Mouse (Mus musculus): Measurements from ENCODE around the gene Lrrc72. TPM values are rescaled to one million over a fixed set of nuclear protein-coding genes. Genes with fewer than 3 reads are reported as not detected.

Gene Lrrc72
- polyA plus RNA-seq (2015; fragmentation: Nextera tagmentation; extraction: Ambion mirVana), result not detected in 2 replicates

GRCm38 (mm10) chr12:36253298-36253697 lies at the start of gene Lrrc72:
Gene Lrrc72 (minus strand): TSS chr12:36253398.
- Histone ChIP-seq H3K4me3 (no peak within 1 kb of the TSS), H3K36me3 (no peaks in the 10 kb centered on the region), H3K27ac (replicated peaks) (no peak within 1 kb of the TSS), H3K4me1 (no peaks in the 10 kb centered on the region), H3K9ac (replicated peaks) (no peak within 1 kb of the TSS), H3K27me3 (no peaks in the 10 kb centered on the region), H3K9me3 (no peaks in the 10 kb centered on the region), H3K4me2 (replicated peaks) (no peak within 1 kb of the TSS)
- no peak for ATAC-seq (replicated peaks)
- WGBS, result 96% methylated on average over 9 of the region's 9 CpGs

GRCm38 (mm10) chr12:36302326-36302725 lies 49.1 kb upstream of the Lrrc72 start:
- no peak overlapping the region for H3K9ac ChIP-seq (replicated peaks)
- H3K27ac ChIP-seq (replicated peaks), result peak overlapping the region; percentile 59; the same call in 1 of the 2 replicates
- 52% methylated on average over 12 of the region's 12 CpGs for WGBS
- H3K4me1 ChIP-seq, result peaks cover 15% of the 10 kb centered on the region; the same call in 1 of the 2 replicates
- H3K27me3 ChIP-seq, result no peaks in the 10 kb centered on the region
- H3K4me2 ChIP-seq (replicated peaks), result peak overlapping the region; percentile 23
- ATAC-seq (replicated peaks), result peak; percentile 90
- no peaks in the 10 kb centered on the region for H3K36me3 ChIP-seq
- no peaks in the 10 kb centered on the region for H3K9me3 ChIP-seq
- no peak overlapping the region for H3K4me3 ChIP-seq

- Histone ChIP-seq H3K36me3 (no peaks in the 10 kb centered on the region), H3K27ac (replicated peaks) (no peak overlapping the region), H3K9ac (replicated peaks) (no peak overlapping the region), H3K4me1 (no peaks in the 10 kb centered on the region), H3K27me3 (no peaks in the 10 kb centered on the region), H3K9me3 (no peaks in the 10 kb centered on the region), H3K4me3 (no peak overlapping the region), H3K4me2 (replicated peaks) (no peak overlapping the region)
- 82% methylated on average over 6 of the region's 6 CpGs for WGBS
- ATAC-seq (replicated peaks), result no peak
These were observed 38.1 kb upstream of the Lrrc72 start for GRCm38 (mm10) chr12:36291346-36291745.

- Histone ChIP-seq H3K4me2 (replicated peaks) (no peak overlapping the region), H3K27ac (replicated peaks) (no peak overlapping the region), H3K4me3 (no peak overlapping the region), H3K4me1 (no peaks in the 10 kb centered on the region), H3K9me3 (no peaks in the 10 kb centered on the region), H3K27me3 (no peaks in the 10 kb centered on the region), H3K36me3 (no peaks in the 10 kb centered on the region), H3K9ac (replicated peaks) (no peak overlapping the region)
- no peak for ATAC-seq (replicated peaks)
- WGBS, result 82% methylated on average over 4 of the region's 4 CpGs
These were observed 37.3 kb upstream of the Lrrc72 start for GRCm38 (mm10) chr12:36290465-36290864.

GRCm38 (mm10) chr12:36289634-36290033 lies 36.4 kb upstream of the Lrrc72 start:
- WGBS, result 79% methylated on average over 8 of the region's 8 CpGs
- no peak overlapping the region for H3K27ac ChIP-seq (replicated peaks)
- peak; percentile 60; the same call in 1 of the 2 replicates for ATAC-seq (replicated peaks)
- no peaks in the 10 kb centered on the region for H3K4me1 ChIP-seq
- H3K9ac ChIP-seq (replicated peaks), result no peak overlapping the region
- H3K4me3 ChIP-seq, result no peak overlapping the region
- H3K4me2 ChIP-seq (replicated peaks), result no peak overlapping the region
- no peaks in the 10 kb centered on the region for H3K27me3 ChIP-seq
- H3K9me3 ChIP-seq, result no peaks in the 10 kb centered on the region
- H3K36me3 ChIP-seq, result no peaks in the 10 kb centered on the region

DNA sequence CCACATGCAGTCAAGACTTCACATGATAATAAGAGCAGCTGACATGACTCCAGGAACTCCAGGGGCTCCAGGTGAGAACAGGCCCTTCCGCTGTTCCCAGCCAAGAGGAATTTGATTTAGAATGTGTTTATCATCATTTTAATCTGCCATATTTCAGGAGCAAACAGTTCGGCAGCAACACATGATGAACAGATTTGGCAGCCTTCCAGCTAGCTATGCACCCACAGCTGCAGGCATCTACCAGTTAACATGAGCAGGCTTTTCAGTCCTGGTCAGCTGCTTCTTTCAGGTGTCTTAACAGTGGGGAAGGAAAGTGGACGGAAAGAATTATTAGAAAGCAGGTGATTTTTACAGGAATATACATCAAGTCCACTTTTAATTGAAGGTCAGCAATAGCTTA lies 21.6 kb upstream of the Lrrc72 start:
- Histone ChIP-seq H3K4me1 (0 out of 2 replicates have a peak, but pooled peaks cover 5% of the 10 kb centered on the region), H3K27me3 (no peaks in the 10 kb centered on the region), H3K36me3 (no peaks in the 10 kb centered on the region), H3K9ac (replicated peaks) (no peak overlapping the region), H3K4me2 (replicated peaks) (no peak overlapping the region), H3K27ac (replicated peaks) (no peak overlapping the region), H3K4me3 (no peak overlapping the region), H3K9me3 (no peaks in the 10 kb centered on the region)
- 55% methylated on average over 3 of the region's 3 CpGs for WGBS
- no peak for ATAC-seq (replicated peaks)

GRCm38 (mm10) chr12:36267670-36268246 lies 14.6 kb upstream of the Lrrc72 start:
- Histone ChIP-seq H3K9me3 (no peaks in the 10 kb centered on the region), H3K4me1 (no peaks in the 10 kb centered on the region), H3K4me2 (replicated peaks) (no peak overlapping the region), H3K4me3 (no peak overlapping the region), H3K36me3 (no peaks in the 10 kb centered on the region), H3K27ac (replicated peaks) (no peak overlapping the region), H3K9ac (replicated peaks) (no peak overlapping the region), H3K27me3 (no peaks in the 10 kb centered on the region)
- ATAC-seq (replicated peaks), result no peak
- whole genome bisulfite sequencing, result 90% methylated on average over 8 of the region's 8 CpGs

DNA sequence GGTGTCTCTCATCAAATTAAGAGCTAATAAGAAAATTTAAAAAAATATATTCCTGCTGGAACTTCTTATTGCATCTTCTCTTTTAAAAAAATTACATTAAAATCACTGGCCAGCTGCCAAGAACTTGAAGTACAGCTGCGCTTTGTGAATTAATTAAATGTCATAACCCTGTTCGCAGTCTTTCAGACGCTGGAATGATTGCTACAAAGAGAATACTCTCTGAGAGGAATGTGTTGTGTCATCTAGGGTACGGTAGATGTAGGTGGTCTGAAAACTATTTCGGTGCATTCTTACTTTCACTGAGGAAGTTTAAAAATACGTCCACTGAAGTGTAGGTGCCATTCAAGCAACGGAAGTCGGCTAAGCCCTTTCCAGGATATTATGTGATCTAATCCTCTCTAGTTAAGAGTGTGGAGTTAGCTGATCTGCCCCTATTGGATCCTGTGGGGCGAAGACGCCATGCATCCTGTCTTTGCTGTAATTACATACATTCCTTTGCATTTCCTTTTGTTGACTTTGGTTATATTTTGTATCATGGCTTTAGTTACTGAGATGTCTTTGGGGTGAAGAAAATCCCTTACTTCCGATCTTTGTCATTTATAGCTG lies 9.0 kb upstream of the Lrrc72 start:
- H3K4me3 ChIP-seq, result no peak overlapping the region
- no peak overlapping the region for H3K9ac ChIP-seq (replicated peaks)
- H3K9me3 ChIP-seq, result no peaks in the 10 kb centered on the region
- no peak overlapping the region for H3K4me2 ChIP-seq (replicated peaks)
- ATAC-seq (replicated peaks), result no peak
- WGBS, result 62% methylated on average over 11 of the region's 11 CpGs
- no peaks in the 10 kb centered on the region for H3K4me1 ChIP-seq
- no peak overlapping the region for H3K27ac ChIP-seq (replicated peaks)
- no peaks in the 10 kb centered on the region for H3K36me3 ChIP-seq
- H3K27me3 ChIP-seq, result no peaks in the 10 kb centered on the region

DNA sequence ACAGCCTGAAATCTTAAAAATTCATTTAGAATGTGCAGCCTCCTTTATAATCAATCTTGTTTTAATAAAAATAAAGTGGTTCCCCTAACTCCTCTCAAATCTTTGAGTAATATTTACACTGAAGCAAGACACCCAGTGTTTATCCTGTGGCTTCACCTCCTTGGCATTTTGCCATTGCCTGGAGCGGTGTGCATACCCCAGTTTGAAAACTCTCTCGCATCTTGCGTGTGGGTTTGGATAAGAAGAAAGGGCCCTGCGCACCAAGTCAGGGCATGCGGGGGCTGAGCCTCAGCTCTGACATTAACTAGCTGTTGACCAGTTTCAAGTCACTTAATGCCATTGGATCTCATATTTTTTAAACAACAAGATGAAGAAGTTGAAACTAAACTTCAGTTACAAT lies 2.2 kb upstream of the Lrrc72 start:
- Histone ChIP-seq H3K36me3 (no peaks in the 10 kb centered on the region), H3K4me2 (replicated peaks) (no peak overlapping the region), H3K27me3 (no peaks in the 10 kb centered on the region), H3K4me1 (no peaks in the 10 kb centered on the region), H3K9ac (replicated peaks) (no peak overlapping the region), H3K9me3 (no peaks in the 10 kb centered on the region), H3K27ac (replicated peaks) (no peak overlapping the region), H3K4me3 (no peak overlapping the region)
- WGBS, result 30% methylated on average over 5 of the region's 5 CpGs
- ATAC-seq (replicated peaks), result no peak

GRCm38 (mm10) chr12:36241171-36241570 lies 12.0 kb downstream of the Lrrc72 start:
- H3K4me3 ChIP-seq, result no peak overlapping the region
- H3K27ac ChIP-seq (replicated peaks), result no peak overlapping the region
- H3K36me3 ChIP-seq, result no peaks in the 10 kb centered on the region
- no peaks in the 10 kb centered on the region for H3K9me3 ChIP-seq
- H3K9ac ChIP-seq (replicated peaks), result no peak overlapping the region
- WGBS, result 88% methylated on average over 3 of the region's 3 CpGs
- no peak overlapping the region for H3K4me2 ChIP-seq (replicated peaks)
- no peak for ATAC-seq (replicated peaks)
- no peaks in the 10 kb centered on the region for H3K4me1 ChIP-seq
- no peaks in the 10 kb centered on the region for H3K27me3 ChIP-seq

- 89% methylated on average over 2 of the region's 2 CpGs for WGBS
- H3K27me3 ChIP-seq, result no peaks in the 10 kb centered on the region
These were observed 21.8 kb downstream of the Lrrc72 start for GRCm38 (mm10) chr12:36231386-36231785.

DNA sequence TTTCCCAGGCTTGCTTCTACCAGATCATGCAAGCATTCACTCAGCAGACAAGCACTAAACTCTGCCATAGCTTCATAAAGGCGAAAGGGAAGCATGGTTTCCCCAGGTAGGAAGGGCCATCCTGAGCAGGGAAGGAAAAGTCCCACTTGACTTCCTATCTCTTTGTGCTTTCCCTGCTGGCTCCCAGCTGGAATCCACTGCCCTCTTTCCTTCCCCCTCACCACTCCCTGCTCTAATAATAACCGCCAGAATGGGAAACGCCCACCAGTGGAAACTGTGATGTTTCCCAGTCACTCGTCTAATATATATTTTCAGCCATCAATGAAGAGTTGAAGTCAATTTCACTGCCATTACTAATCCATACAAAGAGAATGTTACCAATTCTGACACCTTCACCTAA lies 28.8 kb downstream of the Lrrc72 start:
- no peaks in the 10 kb centered on the region for H3K36me3 ChIP-seq
- 62% methylated on average over 4 of the region's 4 CpGs for WGBS

More at GRCm38 (mm10) chr12:36231386-36231785, 21.8 kb downstream of the Lrrc72 start:
- H3K9ac ChIP-seq (replicated peaks), result no peak overlapping the region
- H3K4me3 ChIP-seq, result no peak overlapping the region
- no peaks in the 10 kb centered on the region for H3K36me3 ChIP-seq
- no peak overlapping the region for H3K27ac ChIP-seq (replicated peaks)
- no peak overlapping the region for H3K4me2 ChIP-seq (replicated peaks)
- H3K4me1 ChIP-seq, result no peaks in the 10 kb centered on the region
- no peak for ATAC-seq (replicated peaks)
- H3K9me3 ChIP-seq, result no peaks in the 10 kb centered on the region

GRCm38 (mm10) chr12:36216905-36217304 lies 36.3 kb downstream of the Lrrc72 start:
- Histone ChIP-seq H3K27ac (replicated peaks) (no peak overlapping the region), H3K27me3 (no peaks in the 10 kb centered on the region), H3K4me1 (no peaks in the 10 kb centered on the region), H3K9me3 (no peaks in the 10 kb centered on the region), H3K4me2 (replicated peaks) (no peak overlapping the region), H3K36me3 (no peaks in the 10 kb centered on the region), H3K4me3 (no peak overlapping the region), H3K9ac (replicated peaks) (no peak overlapping the region)
- WGBS, result 89% methylated on average over 10 of the region's 10 CpGs
- no peak for ATAC-seq (replicated peaks)

More for the DNA sequence above, 28.8 kb downstream of the Lrrc72 start:
- Histone ChIP-seq H3K9me3 (no peaks in the 10 kb centered on the region), H3K4me1 (no peaks in the 10 kb centered on the region), H3K9ac (replicated peaks) (no peak overlapping the region), H3K4me3 (no peak overlapping the region), H3K4me2 (replicated peaks) (no peak overlapping the region), H3K27ac (replicated peaks) (no peak overlapping the region), H3K27me3 (no peaks in the 10 kb centered on the region)
- ATAC-seq (replicated peaks), result no peak
